Mouse (Mus musculus) liver, embryonic 14.5 days (tissue): ENCODE measurements at regions not wholly inside any gene's neighbourhood (a gene's known extent, or its start where the extent isn't known, plus 50 kb on each side); places are given as distances from the start of the nearest gene placed in this dataset.

Experiments used
- ATAC-seq: fragments of 200-750 bp; cut with Nextera tagmentation; 2 replicates; pipeline ENCODE4 v1.8.0; 2017; ENCODE audit warnings: moderate number of reproducible peaks, mild to moderate bottlenecking, moderate library complexity; ENCODE audit not compliant: insufficient read depth
- DNase-seq, 3 experiments: peaks; one replicate each; pipeline ENCODE4 v3.0.0-alpha.2; 2012 to 2013; ENCODE audit warnings: low read depth in 3 of 3, low spot score in 3 of 3
- H3K27ac ChIP-seq: fragments of 300-500 bp; sonication (generic); 2 replicates; pipeline ENCODE4 v1.5.1; 2014; ENCODE audit warnings: moderate library complexity, mild to moderate bottlenecking, control low read depth, inconsistent platforms
- H3K27me3 ChIP-seq: fragments of 300-500 bp; sonication (generic); 2 replicates; pipeline ENCODE4 v1.6.1; 2014; ENCODE audit warnings: mild to moderate bottlenecking, low read length, moderate library complexity; ENCODE audit not compliant: control insufficient read depth, insufficient read depth
- H3K36me3 ChIP-seq: fragments of 300-500 bp; sonication (generic); replicated peaks from 2 replicates; pipeline ENCODE4 v1.6.1; 2014; ENCODE audit warnings: low read depth; ENCODE audit not compliant: control insufficient read depth, insufficient read depth
- H3K4me1 ChIP-seq, 2 experiments: fragments of 200-500 bp in 1 of 2; fragments of 300-500 bp in 1 of 2; sonication (generic) in 1 of 2; replicated peaks; 2 replicates each; pipeline ENCODE4 v1.6.1; 2012 to 2014; ENCODE audit warnings: antibody characterized with exemption in 1 of 2, inconsistent platforms in 1 of 2, low read length in 1 of 2; ENCODE audit not compliant: control insufficient read depth in 2 of 2, insufficient read depth in 2 of 2
- H3K4me2 ChIP-seq: fragments of 300-500 bp; sonication (generic); 2 replicates; pipeline ENCODE4 v1.6.1; 2014; ENCODE audit warnings: low read depth, mild to moderate bottlenecking, control low read depth, moderate library complexity
- H3K4me3 ChIP-seq, 2 experiments: fragments of 200-500 bp in 1 of 2; fragments of 300-500 bp in 1 of 2; sonication (generic) in 1 of 2; 2 replicates each; pipeline ENCODE4 v1.5.1; 2012 to 2014; ENCODE audit warnings: low read depth in 2 of 2, low read length in 2 of 2, mild to moderate bottlenecking in 2 of 2, control low read depth in 1 of 2, inconsistent platforms in 1 of 2, moderate library complexity in 1 of 2; ENCODE audit not compliant: insufficient read depth in 1 of 2
- H3K9ac ChIP-seq: fragments of 300-500 bp; sonication (generic); replicated peaks from 2 replicates; pipeline ENCODE4 v1.6.1; 2014; ENCODE audit warnings: mild to moderate bottlenecking, control low read depth, moderate library complexity
- H3K9me3 ChIP-seq: fragments of 300-500 bp; sonication (generic); 2 replicates; pipeline ENCODE4 v1.6.1; 2016; ENCODE audit warnings: low read length, mixed read lengths; ENCODE audit not compliant: control insufficient read depth
- CTCF ChIP-seq: IDR thresholded peaks from 2 replicates; pipeline ENCODE4 v1.5.1; 2016; ENCODE audit warnings: antibody characterized with exemption, low read depth, control low read depth
- EP300 ChIP-seq: IDR thresholded peaks from 2 replicates; pipeline ENCODE4 v1.6.1; 2016; ENCODE audit warnings: antibody characterized with exemption, low read depth
- WGBS: fragments of 180-500 bp; shearing (Covaris S2); extraction: QIAGEN DNeasy Blood & Tissue Kit; methylation state at CpG from one replicate; pipeline ENCODE4 v1.1.7; 2014; ENCODE audit not compliant: insufficient replicate concordance; 5-methylcytosine and 5-hydroxymethylcytosine counted together

DNA sequence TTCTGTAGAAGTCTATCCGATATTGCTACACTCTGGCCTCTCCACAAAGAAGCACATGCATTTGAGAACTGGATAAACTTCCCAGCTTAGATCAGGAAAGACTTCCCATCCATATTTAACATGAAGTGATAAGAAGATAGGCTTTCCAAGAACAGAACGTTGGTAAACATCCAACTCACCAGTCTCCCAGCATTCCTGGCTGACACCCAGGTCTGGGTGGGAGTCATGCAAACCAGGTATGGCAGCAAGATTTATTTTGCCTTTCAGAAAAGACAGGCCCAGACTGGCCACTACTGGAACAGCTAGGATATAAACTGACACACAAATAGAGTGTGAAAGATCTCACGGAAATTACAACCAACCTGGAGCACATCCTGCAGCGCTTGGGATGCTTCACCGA lies 459.6 kb downstream of the Psat1 start:
- Histone ChIP-seq H3K27ac (no peak overlapping the region), H3K9ac (no peak overlapping the region), H3K27me3 (no peaks in the 10 kb centered on the region), H3K4me1 (no peaks in the 10 kb centered on the region), H3K36me3 (no peaks in the 10 kb centered on the region), H3K9me3 (no peaks in the 10 kb centered on the region), H3K4me3 (no peak overlapping the region), H3K4me2 (no peak overlapping the region)
- 67% methylated on average over 5 of the region's 5 CpGs for WGBS
- ATAC-seq (no peak), DNase-seq (no peak)
- no peak for TF ChIP-seq EP300
- no peak for TF ChIP-seq CTCF

- no peak overlapping the region for H3K9ac ChIP-seq
- H3K36me3 ChIP-seq = no peaks in the 10 kb centered on the region
- no peak overlapping the region for H3K4me3 ChIP-seq
- DNase-seq = no peak
- no peaks in the 10 kb centered on the region for H3K9me3 ChIP-seq
- TF ChIP-seq CTCF = no peak
- no peak for TF ChIP-seq EP300
- H3K4me2 ChIP-seq = no peak overlapping the region
- no peaks in the 10 kb centered on the region for H3K4me1 ChIP-seq
- H3K27me3 ChIP-seq = no peaks in the 10 kb centered on the region
- 22% methylated on average over 8 of the region's 8 CpGs for WGBS
- H3K27ac ChIP-seq = no peak overlapping the region
- no peak for ATAC-seq
These were observed 465.5 kb downstream of the Psat1 start for GRCm38 (mm10) chr19:15481605-15482004.

GRCm38 (mm10) chr19:15469541-15469940 lies 477.6 kb downstream of the Psat1 start:
- Histone ChIP-seq H3K9ac (no peak overlapping the region), H3K4me3 (no peak overlapping the region), H3K27ac (no peak overlapping the region), H3K9me3 (no peaks in the 10 kb centered on the region), H3K36me3 (no peaks in the 10 kb centered on the region), H3K27me3 (no peaks in the 10 kb centered on the region), H3K4me1 (no peaks in the 10 kb centered on the region), H3K4me2 (no peak overlapping the region)
- no peak for TF ChIP-seq CTCF
- TF ChIP-seq EP300 = no peak
- DNase-seq = no peak
- 72% methylated on average over 10 of the region's 10 CpGs for WGBS
- no peak for ATAC-seq

DNA sequence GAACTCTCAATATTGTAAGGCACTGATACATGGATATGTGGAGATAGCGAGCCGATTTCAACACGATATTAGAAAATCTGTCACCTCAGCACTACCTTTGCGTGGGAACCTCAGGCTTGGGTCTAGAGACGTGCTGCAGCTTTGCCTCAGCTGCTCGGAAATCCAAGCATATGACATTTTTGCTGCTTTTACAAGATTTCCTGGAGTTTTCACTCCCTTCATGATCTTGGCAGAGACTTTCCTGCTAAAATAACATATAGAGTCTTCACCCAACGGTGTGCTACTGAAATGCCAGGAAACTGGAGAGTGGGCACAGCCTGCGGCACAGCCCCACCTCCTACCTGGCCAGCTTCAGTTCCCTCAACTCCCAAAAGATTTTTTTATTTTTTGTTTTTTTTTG lies 480.4 kb downstream of the Psat1 start:
- no peak for TF ChIP-seq EP300
- TF ChIP-seq CTCF = no peak
- no peaks in the 10 kb centered on the region for H3K4me1 ChIP-seq
- no peak overlapping the region for H3K9ac ChIP-seq
- WGBS = 72% methylated on average over 8 of the region's 8 CpGs
- no peak overlapping the region for H3K27ac ChIP-seq
- H3K4me3 ChIP-seq = no peak overlapping the region
- no peak overlapping the region for H3K4me2 ChIP-seq
- H3K27me3 ChIP-seq = no peaks in the 10 kb centered on the region
- no peaks in the 10 kb centered on the region for H3K9me3 ChIP-seq
- ATAC-seq (no peak), DNase-seq (no peak)
- H3K36me3 ChIP-seq = no peaks in the 10 kb centered on the region

DNA sequence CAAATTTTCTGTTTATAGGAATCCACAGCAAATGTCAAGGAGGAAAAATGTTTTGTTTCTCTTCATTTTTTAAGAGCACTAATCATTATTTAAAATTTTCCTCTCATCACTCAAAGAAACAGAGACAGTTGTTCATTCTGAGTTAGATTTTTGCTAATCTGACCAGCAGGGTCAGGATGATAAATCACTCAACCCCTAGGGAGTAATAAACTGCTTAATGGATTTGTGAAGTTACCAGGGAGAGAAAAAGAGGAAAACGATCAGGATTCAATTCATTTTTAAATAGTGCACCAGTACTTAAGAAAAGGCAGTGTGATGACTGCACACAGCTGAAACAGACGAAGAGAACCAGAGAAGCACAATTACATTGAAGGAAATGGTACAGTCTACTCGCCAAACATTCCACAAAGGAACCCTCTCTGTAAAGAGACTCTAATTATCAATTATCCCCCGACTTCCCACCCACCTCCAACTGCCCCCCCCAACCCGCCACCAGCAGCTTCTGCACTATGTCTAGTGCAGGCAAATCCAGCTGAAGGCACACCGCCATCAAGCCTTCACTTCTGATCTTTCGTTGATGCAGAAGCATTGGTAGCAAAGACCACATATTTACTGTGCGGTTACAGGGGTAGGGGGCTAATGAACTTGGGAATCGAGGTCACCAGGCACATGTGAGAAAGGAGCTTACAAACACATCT lies 481.9 kb downstream of the Psat1 start:
- Histone ChIP-seq H3K4me3 (no peak overlapping the region), H3K9me3 (no peaks in the 10 kb centered on the region), H3K27ac (no peak overlapping the region), H3K4me1 (no peaks in the 10 kb centered on the region), H3K36me3 (no peaks in the 10 kb centered on the region), H3K9ac (no peak overlapping the region), H3K4me2 (no peak overlapping the region), H3K27me3 (no peaks in the 10 kb centered on the region)
- TF ChIP-seq EP300 = no peak
- WGBS = 48% methylated on average over 9 of the region's 9 CpGs
- no peak for ATAC-seq
- no peak for DNase-seq
